Mouse (Mus musculus): ENCODE measurements around the gene 4930402F06Rik. TPM values are rescaled to one million over a fixed set of nuclear protein-coding genes. Genes with fewer than 3 reads are reported as not detected.

The 4930402F06Rik gene
- polyA plus RNA-seq, 1 experiment from 2014 or later = not detected

DNA sequence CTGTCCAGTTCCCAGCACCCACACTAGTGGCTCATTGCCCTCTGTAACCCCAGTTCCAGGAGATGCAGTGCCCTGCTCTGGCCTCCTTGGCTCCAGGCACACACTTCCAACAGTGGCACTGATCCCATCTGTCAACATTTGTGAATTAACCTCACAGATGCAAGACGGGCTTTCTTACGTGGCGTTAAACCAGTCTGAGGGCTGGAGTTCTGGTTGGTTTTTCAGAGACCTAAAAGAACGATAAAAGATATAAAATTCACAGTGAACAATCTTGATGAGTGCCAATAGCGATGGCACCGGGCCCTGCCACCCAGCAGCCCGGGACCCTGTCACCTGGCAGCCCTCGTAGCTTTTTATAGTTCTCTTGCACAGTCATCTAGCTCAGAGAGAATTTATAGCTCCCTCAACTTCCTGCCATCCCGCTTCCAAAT, 11.5 kb downstream of the 4930402F06Rik start:
- Histone ChIP-seq H3K4me3 (no peak overlapping the region), H3K9ac (no peak overlapping the region), H3K4me1 (no peaks in the 10 kb centered on the region), H3K27me3 (replicated peaks) (no peaks in the 10 kb centered on the region), H3K9me3 (replicated peaks) (0 out of 2 replicates have a peak, but pooled peaks cover 3% of the 10 kb centered on the region), H3K36me3 (no peaks in the 10 kb centered on the region), H3K27ac (no peak overlapping the region), H3K4me2 (no peak overlapping the region)
- 68% methylated on average over 9 of the region's 9 CpGs for WGBS (ENCODE audit: insufficient replicate concordance)
- ATAC-seq = no peak

DNA sequence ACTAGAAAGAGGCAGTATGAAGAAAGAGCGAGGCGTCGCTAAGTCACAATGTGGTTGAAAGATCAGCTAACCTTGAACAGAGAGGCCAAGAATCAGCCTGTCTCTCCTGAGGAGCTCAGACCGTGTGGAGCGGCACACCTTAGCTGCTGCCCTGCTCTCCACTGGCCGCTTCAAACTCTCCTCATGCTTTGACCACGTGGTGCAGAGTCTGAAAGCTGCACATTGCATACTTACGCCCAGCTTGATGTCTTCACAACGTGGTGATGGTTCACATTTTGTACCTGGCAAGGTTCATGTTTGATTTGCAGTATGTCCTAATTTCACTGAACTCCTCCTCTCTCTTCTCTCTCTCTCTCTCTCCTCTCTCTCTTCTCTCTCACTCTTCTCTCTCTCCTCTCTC, 17.7 kb downstream of the 4930402F06Rik start:
- H3K27me3 ChIP-seq (replicated peaks) = peaks cover 5% of the 10 kb centered on the region; the same call in 1 of the 2 replicates
- H3K4me1 ChIP-seq = no peaks in the 10 kb centered on the region
- H3K4me2 ChIP-seq = no peak overlapping the region
- H3K4me3 ChIP-seq = no peak overlapping the region
- H3K27ac ChIP-seq = no peak overlapping the region
- no peak overlapping the region for H3K9ac ChIP-seq
- H3K9me3 ChIP-seq (replicated peaks) = no peaks in the 10 kb centered on the region
- no peak for ATAC-seq
- WGBS (ENCODE audit: insufficient replicate concordance) = 62% methylated on average over 9 of the region's 9 CpGs
- H3K36me3 ChIP-seq = no peaks in the 10 kb centered on the region

DNA sequence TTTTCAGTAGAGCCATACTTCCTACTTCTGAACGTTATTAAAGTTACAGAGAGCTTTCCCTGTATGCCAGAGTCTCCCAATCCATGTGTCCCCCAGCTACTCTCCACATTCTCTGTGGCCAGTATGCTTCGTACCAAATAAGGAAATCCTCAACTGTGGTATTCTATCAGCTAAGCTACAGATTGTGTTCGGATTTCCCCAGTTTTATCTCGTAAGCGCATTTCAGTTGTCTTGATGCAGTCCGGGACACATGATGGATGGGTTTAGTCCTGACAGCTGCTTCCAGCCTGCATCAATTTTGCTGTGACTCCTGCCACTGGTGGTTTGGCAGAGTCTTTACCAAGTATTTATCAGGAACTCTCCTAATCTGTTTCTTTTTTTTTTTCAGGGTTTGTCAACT, 19.4 kb downstream of the 4930402F06Rik start:
- peaks cover 5% of the 10 kb centered on the region; the same call in 1 of the 2 replicates for H3K27me3 ChIP-seq (replicated peaks)
- no peaks in the 10 kb centered on the region for H3K4me1 ChIP-seq
- no peaks in the 10 kb centered on the region for H3K9me3 ChIP-seq (replicated peaks)
- 7% methylated on average over 6 of the region's 6 CpGs for WGBS (ENCODE audit: insufficient replicate concordance)
- no peaks in the 10 kb centered on the region for H3K36me3 ChIP-seq
- no peak overlapping the region for H3K27ac ChIP-seq
- no peak for ATAC-seq
- H3K4me2 ChIP-seq = no peak overlapping the region
- no peak overlapping the region for H3K4me3 ChIP-seq
- no peak overlapping the region for H3K9ac ChIP-seq

DNA sequence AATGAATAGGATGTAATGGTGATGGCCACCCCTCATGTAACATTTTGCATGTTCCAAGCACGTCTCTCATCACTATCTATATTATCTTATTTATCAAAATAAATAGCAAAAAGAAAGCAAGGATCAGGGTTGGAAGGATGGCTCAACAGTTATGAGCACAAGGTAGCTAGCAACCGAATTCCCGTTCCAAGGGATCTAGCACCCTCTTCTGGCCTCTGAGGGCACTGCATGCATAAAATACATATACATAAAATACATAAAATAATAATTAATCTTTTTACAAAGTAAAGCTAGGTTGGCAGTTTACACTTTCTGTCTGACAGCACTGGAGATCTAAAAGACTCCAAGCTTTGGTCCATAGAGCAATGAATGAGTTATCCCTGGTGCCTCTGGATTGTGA, 24.0 kb downstream of the 4930402F06Rik start:
- Histone ChIP-seq H3K4me3 (no peak overlapping the region), H3K9me3 (replicated peaks) (no peaks in the 10 kb centered on the region), H3K4me2 (no peak overlapping the region), H3K27me3 (replicated peaks) (peaks cover 5% of the 10 kb centered on the region; the same call in 1 of the 2 replicates), H3K36me3 (no peaks in the 10 kb centered on the region), H3K27ac (no peak overlapping the region), H3K9ac (no peak overlapping the region), H3K4me1 (no peaks in the 10 kb centered on the region)
- 8% methylated on average over 3 of the region's 3 CpGs for WGBS (ENCODE audit: insufficient replicate concordance)
- ATAC-seq = no peak

DNA sequence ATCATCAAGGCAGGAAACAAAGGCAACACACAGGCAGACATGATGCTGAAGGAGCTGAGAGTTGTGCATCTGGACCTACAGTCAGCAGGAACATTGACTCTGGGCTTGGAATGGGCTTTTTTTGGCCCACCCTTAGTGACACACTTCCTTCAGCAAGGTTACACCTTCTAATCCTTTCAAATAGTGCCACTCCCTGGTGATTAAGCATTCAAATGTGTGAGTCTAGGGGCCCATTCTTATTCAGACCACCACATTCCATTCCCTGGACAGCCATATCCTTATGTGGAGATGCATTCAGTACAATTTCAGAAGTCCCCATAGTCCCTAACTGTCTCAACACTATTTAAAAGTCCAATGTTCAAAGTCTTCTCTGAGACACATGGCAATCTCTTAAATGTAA, 26.3 kb downstream of the 4930402F06Rik start:
- Histone ChIP-seq H3K4me3 (no peak overlapping the region), H3K36me3 (no peaks in the 10 kb centered on the region), H3K9me3 (replicated peaks) (no peaks in the 10 kb centered on the region), H3K27me3 (replicated peaks) (no peaks in the 10 kb centered on the region), H3K9ac (no peak overlapping the region), H3K4me1 (no peaks in the 10 kb centered on the region), H3K27ac (no peak overlapping the region), H3K4me2 (no peak overlapping the region)
- ATAC-seq = no peak

DNA sequence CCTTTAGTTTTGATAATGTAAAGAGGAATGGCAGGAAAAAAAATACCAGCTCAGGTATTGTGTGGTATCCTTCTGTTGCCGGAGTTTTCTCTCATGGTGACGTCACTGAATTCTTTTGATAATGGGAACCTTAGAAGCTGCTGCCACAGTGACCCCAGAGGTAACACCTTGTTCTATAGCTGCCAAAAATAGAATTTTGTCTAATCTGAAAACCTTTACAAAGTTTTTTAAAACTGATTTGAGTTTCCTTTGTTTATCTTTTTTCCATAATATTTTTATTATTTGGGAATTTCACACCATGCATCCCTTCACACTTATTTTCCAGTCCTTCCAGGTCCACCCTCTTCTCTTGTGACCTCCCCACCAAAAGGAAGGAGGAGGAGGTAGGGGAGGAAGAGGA, 29.3 kb downstream of the 4930402F06Rik start, which contains the start of gene 4930568D16Rik:
Gene 4930568D16Rik, minus strand, starts transcription at position 101 of the 400 bp plus-strand sequence.
- no peak within 1 kb of the TSS for H3K4me2 ChIP-seq
- no peaks in the 10 kb centered on the region; the same call in 1 of the 2 replicates for H3K9me3 ChIP-seq (replicated peaks)
- WGBS (ENCODE audit: insufficient replicate concordance) = 76% methylated on average over 2 of the region's 2 CpGs
- H3K4me3 ChIP-seq = no peak within 1 kb of the TSS
- H3K36me3 ChIP-seq = no peaks in the 10 kb centered on the region
- H3K4me1 ChIP-seq = no peaks in the 10 kb centered on the region
- H3K27ac ChIP-seq = no peak within 1 kb of the TSS
- H3K9ac ChIP-seq = no peak within 1 kb of the TSS
- no peak for ATAC-seq
- H3K27me3 ChIP-seq (replicated peaks) = no peaks in the 10 kb centered on the region

DNA sequence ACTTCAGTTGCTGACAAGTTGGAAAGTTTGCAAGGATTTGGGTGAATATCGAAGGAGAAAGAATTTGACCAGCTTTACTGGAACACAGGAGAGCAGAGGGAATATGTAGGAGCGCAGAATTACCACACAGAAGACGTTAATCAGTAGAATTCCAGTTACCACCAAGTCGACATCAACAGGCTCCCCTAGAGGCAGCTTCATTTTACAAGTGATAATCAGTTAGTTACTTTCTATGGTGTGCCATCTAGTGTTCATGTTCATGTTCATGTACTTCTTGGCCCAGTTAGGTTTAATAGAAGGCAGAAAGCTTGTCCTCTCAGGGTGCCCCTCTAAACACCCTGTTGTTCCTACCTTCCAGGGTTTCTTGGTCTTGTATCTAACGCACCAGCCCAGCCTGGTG, 47.8 kb downstream of the 4930402F06Rik start:
- Histone ChIP-seq H3K36me3 (no peaks in the 10 kb centered on the region), H3K9me3 (replicated peaks) (no peaks in the 10 kb centered on the region), H3K27ac (no peak overlapping the region), H3K4me1 (peaks cover 7% of the 10 kb centered on the region), H3K4me3 (no peak overlapping the region), H3K4me2 (no peak overlapping the region), H3K9ac (no peak overlapping the region), H3K27me3 (replicated peaks) (peaks cover 6% of the 10 kb centered on the region)
- peak; percentile 42; the same call in 1 of the 2 replicates for ATAC-seq
- 39% methylated on average over 5 of the region's 5 CpGs for WGBS (ENCODE audit: insufficient replicate concordance)

DNA sequence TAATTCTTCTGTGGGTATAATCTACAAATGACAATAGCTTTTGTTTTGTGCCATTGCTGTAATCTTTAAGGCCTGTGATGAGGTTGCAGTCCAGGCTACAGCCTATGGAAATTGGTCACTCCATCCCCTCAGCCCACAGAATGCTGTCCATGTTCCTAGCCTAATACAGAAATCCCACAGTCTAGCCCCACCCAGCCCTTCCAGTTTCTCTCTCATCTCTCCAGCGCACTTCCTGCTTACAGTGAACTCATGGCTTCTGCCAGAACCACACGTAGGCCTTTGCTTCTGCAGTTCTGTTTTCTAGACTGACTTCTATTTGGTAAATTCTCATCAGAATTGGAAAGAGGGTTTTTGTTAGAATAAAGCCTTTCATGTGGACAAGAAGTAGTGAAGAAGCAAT, 51.0 kb downstream of the 4930402F06Rik start:
- peaks cover 7% of the 10 kb centered on the region for H3K4me1 ChIP-seq
- no peak overlapping the region for H3K27ac ChIP-seq
- no peak for ATAC-seq
- H3K27me3 ChIP-seq (replicated peaks) = no peaks in the 10 kb centered on the region; the same call in none of the 2 replicates
- H3K4me2 ChIP-seq = no peak overlapping the region
- no peak overlapping the region for H3K9ac ChIP-seq
- 50% methylated on average over 2 of the region's 2 CpGs for WGBS (ENCODE audit: insufficient replicate concordance)
- no peak overlapping the region for H3K4me3 ChIP-seq
- no peaks in the 10 kb centered on the region for H3K36me3 ChIP-seq
- H3K9me3 ChIP-seq (replicated peaks) = no peaks in the 10 kb centered on the region

DNA sequence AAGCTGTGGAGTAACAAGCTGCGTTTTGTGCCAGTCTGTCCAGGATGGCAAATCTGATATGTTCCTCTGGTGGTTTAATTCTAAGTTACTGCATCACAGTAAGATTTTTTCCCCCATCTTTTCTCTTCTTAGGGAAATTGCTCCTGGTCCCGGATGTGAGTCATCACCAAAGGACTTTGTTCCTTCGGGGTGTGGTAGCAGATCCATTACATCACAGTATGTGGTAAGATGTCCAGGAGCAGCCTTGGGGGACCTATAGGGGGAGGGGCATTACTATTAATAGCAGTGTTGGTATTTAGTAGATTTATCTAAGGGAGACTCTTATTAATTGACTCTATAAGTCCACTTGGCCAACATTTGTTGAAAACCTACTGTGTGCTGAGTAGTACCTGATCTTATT, 54.4 kb downstream of the 4930402F06Rik start:
- Histone ChIP-seq H3K27me3 (replicated peaks) (no peaks in the 10 kb centered on the region; the same call in none of the 2 replicates), H3K9ac (no peak overlapping the region), H3K4me1 (peaks cover 12% of the 10 kb centered on the region), H3K4me3 (no peak overlapping the region), H3K9me3 (replicated peaks) (no peaks in the 10 kb centered on the region), H3K4me2 (no peak overlapping the region), H3K36me3 (no peaks in the 10 kb centered on the region), H3K27ac (no peak overlapping the region)
- 53% methylated on average over 3 of the region's 3 CpGs for WGBS (ENCODE audit: insufficient replicate concordance)
- ATAC-seq = no peak

DNA sequence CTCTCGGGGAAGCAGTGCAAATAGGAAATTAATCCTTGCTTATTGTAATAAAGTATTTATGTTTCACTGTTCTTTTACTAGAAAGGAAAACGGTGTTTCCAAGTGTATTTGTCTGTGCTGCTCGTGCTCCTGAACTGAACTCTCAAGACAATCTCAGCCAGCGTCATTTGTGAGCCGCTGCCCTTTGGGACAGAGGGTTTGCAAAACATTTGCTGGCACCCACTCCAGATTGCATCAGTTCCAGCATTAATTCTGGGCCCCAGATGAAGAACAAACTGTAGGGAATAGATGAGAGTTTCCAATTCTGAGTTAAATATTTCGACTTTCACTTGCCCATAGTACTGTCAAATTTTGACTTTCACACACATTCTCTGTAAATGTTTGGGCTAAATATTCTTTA, 58.3 kb downstream of the 4930402F06Rik start:
- WGBS (ENCODE audit: insufficient replicate concordance) = 74% methylated on average over 6 of the region's 6 CpGs
- Histone ChIP-seq H3K27me3 (replicated peaks) (no peaks in the 10 kb centered on the region; the same call in none of the 2 replicates), H3K9ac (no peak overlapping the region), H3K4me3 (no peak overlapping the region), H3K4me1 (peaks cover 29% of the 10 kb centered on the region), H3K36me3 (peaks cover 10% of the 10 kb centered on the region), H3K27ac (peak overlapping the region; percentile 67), H3K4me2 (no peak overlapping the region), H3K9me3 (replicated peaks) (no peaks in the 10 kb centered on the region)
- ATAC-seq = no peak

DNA sequence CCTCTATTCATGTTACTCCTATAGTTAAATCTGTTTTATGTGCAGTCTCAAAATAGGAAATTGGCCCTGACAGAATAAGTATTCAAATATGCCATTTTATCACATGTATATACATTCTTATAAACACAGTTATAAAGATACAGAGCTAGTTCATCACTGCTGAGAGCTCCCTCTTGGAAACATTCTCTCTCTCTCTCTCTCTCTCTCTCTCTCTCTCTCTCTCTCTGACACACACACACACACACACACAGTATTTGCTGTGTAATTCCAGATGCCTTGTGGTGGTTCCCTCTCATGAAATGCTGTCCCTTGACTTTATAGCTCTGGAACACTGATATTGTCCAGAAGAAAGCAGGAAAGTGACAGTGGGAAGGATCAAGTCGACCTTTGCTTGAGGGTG, 58.9 kb downstream of the 4930402F06Rik start:
- Histone ChIP-seq H3K4me2 (no peak overlapping the region), H3K9me3 (replicated peaks) (no peaks in the 10 kb centered on the region), H3K27ac (peak overlapping the region; percentile 67; the same call in 1 of the 2 replicates), H3K36me3 (peaks cover 12% of the 10 kb centered on the region), H3K4me3 (no peak overlapping the region), H3K9ac (no peak overlapping the region), H3K27me3 (replicated peaks) (no peaks in the 10 kb centered on the region; the same call in 1 of the 2 replicates), H3K4me1 (peaks cover 36% of the 10 kb centered on the region)
- no peak for ATAC-seq
- 66% methylated on average over 1 of the region's 1 CpGs for WGBS (ENCODE audit: insufficient replicate concordance)

DNA sequence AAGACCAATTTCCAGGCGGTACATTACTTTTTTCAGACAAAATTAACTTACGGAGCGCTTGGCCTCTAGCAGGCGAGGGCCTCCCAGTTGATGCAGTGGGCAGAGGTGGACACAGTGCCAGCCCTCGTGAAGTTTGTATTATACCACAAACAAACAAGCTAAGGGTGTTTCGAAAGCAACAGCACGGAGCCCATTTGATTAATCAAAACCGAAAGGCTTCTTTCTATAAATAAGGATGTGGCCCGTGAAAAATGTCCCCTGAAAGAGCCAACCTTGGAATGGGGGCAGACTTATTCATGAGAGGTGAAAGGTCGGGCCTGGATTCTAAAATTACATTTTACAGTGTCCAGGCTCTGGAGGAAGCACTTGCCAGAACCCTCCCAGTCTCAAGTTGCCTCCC, 59.6 kb downstream of the 4930402F06Rik start:
- Histone ChIP-seq H3K27me3 (replicated peaks) (no peaks in the 10 kb centered on the region; the same call in 1 of the 2 replicates), H3K9me3 (replicated peaks) (no peaks in the 10 kb centered on the region), H3K27ac (peak overlapping the region; percentile 100), H3K9ac (peak overlapping the region; percentile 70), H3K36me3 (peaks cover 19% of the 10 kb centered on the region), H3K4me1 (peaks cover 42% of the 10 kb centered on the region), H3K4me2 (peak overlapping the region; percentile 81), H3K4me3 (peak overlapping the region; percentile 90)
- ATAC-seq = no peak
- WGBS (ENCODE audit: insufficient replicate concordance) = 63% methylated on average over 10 of the region's 10 CpGs

All from liver, embryonic 12.5 days (tissue).